Mouse (Mus musculus) left cerebral cortex, adult 18-20 months (tissue): ENCODE measurements at regions not wholly inside any gene's neighbourhood (a gene's known extent, or its start where the extent isn't known, plus 50 kb on each side); places are given as distances from the start of the nearest gene placed in this dataset.

ENCODE experiments used
- DNase-seq, 2 experiments: peaks; one replicate each; pipeline ENCODE4 v3.0.0; 2021 to 2022; ENCODE audit warnings: low spot score in 2 of 2, mixed read lengths in 1 of 2

DNA sequence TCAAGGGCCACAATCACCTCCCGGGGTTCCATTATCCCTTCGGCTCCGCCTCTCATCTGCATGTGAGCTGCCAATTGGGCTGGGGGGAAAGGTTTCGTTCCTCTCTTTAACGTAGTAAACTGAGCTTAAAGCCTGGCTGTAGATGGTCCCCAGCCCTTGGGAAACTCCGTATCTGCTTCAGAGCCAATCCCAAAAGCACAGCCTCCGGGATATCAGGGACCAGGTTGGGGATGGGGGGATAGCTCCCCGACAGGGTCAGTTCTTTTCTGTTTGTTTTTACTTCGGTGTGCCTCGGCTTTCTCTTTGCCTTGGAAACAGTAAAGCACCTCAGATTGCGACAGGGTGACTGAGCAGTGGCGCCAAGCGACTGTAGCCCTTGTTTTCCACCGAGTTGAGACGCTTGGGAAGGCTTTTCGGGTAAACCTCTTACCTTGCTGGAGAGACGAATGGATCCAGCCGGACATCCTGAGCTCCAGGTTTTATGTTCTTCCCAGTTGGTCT, 64.5 kb downstream of the Tfap2c start:
- DNase-seq: no peak

DNA sequence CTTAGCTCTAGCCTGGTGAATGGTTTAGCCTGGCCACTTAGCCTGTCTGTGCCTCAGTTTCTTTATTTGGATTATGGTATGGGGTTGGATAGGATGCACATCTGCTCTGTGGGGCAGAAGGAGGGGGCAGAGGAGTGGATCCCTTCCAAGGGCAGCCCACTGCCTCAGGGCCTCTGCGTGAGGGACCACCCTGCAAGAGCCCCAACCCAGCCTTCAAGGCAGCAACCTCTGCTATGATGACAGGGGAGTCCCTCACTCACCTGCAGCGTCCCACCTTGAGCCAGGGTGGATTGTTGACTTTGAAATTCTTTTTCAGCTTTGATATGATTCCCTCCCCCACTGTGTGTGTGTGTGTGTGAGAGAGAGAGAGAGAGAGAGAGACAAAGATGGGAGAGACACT, 65.8 kb downstream of the Tfap2c start:
- no peak for DNase-seq

DNA sequence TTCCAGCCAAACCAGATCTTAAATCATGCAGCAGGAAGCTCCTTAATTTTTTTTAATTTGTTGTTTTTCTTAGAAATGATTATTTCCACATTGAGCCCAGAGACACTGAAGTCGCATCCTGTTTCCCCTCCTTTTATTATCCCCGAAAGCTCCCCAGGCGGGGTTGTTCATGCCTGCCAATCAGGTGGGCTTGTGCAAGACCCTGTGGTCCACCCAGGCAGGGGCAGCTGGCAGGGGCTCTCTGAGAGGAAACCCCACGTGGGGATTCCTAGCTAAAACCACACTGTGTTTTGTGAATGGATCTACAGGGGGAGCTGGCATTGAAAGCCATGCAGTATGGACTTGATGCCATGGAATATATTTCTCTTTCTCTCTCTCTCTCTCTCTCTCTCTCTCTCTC, 66.2 kb downstream of the Tfap2c start:
- DNase-seq: no peak

DNA sequence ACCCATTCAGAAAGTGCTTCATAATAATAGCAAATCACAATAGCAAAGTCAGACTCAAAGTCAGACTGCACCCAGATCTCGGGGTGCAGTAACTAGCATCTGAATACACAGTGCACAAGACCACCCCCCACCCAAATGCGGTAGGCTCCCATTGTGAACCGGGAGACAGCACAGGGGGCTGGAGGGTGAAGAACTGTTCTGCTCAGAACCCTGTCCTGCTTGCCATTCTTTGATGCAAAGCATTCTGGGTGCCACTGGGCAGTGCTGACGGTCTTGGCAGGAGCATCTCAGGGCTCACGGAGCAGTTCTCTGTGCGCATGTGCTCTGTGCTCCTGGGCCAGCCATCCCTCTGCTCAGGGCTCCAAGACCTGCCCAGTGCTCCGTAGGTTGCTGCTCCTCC, 69.8 kb downstream of the Tfap2c start:
- DNase-seq: no peak

DNA sequence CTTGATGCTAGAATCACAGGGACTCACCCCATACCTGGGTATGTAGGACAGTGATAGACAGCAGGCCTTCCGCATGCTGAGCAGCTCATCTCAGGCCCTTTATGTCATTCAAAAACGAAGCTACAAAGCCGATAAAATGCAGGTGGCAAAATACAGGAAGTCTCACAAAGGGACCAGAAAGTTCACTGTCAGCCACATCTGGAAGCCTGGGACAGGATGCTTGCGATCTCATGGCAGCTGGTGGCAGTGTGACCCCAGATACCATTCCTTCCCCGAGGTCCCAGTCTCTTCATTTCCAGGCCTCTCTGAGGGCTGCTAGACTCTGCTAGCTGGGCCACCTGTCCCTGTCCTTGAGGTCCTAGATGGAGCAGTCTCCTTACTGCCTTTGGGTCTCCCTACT, 70.6 kb downstream of the Tfap2c start:
- DNase-seq: no peak

DNA sequence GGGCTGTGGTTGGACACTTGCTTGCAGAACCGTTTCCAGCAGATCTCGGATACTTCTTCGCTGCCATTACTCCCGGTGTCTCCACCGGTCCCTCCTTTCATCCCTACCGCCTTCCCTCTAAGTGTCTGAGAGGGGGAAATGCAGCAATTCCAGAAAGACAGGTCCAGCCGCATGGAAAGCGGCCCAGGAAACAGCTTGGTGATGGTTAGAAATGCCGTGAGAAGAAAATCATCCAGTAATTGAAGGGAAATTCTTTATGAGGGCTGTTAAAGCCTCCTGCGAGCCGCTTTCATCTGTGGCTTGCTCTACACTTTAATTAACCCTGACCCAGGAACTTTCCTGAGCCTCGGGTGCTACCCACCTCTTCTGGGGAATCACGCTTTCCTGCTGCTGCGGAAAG, 74.3 kb downstream of the Tfap2c start:
- no peak for DNase-seq

DNA sequence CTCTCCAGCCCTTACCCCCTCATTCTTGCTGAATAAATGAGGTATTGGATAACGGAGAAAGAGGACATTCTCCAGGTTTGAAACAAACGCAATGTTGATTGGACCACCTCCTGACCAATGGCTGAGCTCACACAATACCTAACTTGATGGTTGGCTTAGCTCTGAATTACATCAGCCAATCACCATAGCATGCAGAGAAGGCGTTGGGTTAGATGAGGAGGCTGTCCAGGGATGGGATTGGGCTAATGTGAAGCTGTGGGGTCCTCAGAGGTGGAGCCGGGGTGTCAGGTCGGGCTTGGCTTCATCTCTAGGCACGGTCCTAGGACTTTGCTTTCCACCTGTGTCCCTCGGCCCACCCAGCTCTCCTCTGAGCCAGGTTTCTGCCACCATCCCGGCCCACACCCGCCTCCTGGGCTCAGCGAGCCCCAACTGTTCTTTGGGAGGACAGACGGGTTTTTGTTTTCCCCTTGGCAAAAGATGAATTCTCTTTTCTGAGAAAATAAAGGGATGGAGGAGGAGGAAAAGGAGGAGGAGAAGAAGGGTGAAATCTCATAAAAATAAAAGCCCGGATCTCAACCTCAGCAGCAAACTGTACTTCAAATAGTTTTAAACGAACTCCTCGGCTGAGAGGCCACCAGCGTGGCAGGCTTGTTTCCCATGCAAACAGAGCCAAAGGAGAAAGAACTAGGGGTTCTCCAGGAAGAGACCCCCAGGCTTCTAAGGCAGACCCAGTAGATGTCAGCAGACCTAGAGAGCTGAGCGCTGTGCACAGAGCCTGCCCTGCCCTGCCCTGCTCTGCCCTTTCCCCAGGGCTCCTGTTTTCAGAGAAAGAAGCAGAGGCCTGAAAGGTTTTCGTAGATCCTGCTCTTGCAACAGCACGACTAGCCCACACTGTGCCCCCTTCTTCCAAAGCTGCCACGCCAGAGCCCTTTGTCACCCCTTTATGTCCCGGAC, 78.2 kb downstream of the Tfap2c start:
- no peak for DNase-seq

DNA sequence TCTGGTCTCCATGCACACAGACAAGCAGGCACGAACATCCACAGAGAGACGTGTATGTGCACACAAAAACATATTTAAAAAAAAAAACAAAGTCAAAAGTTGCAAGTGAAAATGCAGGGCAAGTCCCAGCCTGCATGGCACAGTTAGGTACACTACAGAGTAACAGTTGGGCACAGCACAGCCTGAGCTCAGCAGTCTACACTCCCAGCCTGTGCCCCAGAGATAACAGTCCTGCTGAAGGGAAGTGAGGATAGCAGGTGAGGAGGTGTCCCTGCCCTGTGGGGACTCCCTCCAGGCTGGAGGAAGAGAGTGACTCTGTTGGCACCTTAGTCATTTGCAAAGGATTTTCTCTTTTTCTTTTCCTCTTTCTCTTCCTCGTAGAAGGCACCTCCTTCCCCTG, 80.9 kb downstream of the Tfap2c start:
- no peak for DNase-seq

DNA sequence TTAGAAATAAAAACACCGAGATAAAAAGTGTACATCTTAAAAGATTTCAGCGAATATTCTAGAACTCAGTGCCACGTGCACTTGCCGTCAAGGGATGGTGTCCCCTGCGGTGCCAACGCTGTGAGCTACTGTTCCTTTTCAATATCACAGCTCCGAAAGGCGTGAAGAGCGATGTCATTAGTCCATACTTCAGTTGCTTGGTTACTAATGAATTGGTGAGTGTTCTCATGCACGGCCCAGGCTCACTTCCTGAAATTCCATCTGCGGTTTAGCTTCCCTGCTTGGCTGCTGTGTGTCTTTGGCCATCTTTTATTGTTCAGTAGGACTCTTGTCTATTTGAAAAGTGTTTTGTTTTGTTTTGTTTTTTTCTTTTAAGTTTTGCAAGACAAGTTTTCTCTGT, 93.2 kb downstream of the Tfap2c start:
- no peak for DNase-seq

DNA sequence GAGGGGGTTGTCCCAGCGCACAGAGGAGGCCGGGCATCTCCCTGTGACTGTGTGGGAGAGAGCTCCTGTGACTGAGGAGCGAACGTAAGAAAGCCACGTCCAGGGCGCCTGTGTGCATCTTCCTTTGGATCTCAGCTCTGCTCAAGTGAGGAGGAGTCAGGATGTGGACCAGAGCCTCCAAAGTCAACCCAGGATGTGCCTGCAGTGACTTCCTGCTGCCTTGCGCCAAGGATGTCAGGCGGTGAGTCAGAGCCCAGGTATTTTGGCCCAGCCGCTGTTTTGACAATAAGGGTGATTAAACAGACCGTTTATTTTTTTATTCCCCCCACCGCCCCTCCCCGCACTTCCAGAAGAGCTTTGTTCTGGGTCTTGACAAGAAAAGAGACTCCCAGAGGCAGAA, 94.5 kb downstream of the Tfap2c start:
- no peak for DNase-seq

DNA sequence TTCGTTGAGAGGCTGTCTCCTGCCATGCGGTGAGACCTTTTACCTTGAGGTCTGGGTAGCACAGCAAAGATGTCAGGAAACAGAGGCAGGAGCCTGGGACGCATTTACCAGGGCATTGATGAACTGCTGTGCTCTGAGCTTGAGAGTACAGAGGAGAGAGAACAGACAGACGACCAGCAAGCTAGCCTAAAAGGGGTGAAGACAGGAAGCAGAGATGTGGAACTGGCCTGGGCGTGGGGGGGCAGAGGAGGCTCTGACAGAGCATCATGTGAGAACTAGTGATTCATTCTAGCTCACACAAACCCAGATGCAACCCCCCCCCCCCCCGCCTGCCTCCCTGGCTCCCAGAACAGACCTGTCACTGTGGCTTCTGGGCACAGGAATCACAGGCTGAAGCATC, 95.1 kb downstream of the Tfap2c start:
- DNase-seq: no peak

DNA sequence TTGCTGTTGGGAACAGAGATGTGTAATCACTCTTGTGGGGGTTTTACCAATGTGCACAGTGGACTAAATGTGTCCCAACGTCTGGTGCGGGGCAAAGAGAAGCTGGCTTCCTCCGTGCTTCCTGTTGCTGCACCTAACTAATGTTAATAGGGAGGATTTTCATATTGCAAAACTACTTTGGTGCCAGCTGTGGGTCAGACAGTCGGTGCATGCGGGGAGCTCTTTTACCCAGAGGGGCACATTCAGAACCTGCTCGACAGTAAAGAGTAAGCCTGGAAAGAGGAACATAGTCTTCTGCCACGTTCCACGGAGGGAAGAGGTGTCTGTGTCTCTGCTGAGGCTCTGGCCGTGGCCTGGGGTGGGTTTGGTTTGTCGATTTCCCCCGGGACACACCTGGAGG, 98.7 kb downstream of the Tfap2c start:
- DNase-seq: no peak

DNA sequence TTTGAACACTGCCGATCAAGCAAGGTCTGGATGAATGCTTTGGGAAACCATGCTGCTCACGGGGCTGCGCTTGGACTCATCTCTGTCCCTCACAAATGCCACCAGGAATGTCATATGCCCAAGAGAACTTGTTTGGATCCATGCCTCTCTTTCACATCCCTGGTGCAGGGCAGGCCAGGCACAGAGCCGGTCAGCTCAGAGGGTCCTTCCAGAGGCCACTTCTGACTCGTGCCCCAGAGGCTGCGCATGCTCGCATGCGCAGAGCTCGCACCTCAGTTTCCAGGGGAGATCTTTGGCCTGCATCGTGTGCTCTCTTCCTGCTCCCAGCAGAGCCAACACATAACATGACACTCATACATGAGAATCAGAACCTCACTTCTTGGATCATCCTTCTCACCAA, 111.1 kb downstream of the Tfap2c start:
- no peak for DNase-seq

DNA sequence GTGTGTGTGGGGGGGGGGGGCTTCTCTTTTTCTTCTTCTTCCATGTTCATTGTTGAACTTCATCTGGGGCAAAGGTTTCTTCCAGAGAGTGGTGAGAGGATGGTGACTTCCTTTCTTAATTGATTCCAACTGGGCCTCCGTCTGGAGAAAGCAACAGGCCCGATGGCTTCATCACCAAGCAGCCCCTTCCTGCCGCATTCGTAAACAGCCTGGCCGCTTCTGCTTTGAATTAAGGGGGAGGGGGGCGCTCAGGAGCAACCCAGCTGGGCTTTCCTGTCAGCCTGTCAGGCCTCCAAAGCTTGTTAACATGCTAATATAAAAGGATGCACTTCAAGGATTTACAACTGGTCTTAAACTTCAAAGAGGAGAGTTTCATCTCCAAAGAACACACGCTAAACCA, 111.5 kb downstream of the Tfap2c start:
- no peak for DNase-seq

DNA sequence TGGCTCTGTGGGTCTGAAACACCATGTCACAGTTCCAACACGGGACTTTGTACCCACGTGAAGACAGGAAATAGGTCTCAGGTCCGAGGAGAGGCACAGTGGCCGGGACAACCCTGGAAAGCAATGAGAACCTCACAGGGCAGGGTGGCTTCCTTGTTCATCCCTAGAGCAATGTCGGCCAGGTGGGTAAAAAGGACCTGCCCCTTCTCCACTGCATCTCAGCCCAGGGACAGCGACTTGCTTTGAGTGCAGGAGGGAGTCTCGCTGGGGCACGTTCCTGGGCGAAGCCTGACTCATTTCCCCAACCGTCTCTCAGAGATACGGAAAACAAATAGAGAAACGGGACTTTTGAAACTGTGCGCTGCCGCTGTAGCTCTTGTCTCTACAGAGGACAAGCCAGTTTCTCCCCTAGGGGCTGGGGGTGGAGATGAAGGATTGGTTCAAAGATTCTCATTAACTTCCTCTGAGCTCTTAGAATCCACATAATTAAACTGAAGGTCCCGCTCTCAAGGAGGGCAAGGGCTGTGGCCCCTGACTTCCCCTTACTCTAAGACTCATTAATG, 112.1 kb downstream of the Tfap2c start:
- no peak for DNase-seq

DNA sequence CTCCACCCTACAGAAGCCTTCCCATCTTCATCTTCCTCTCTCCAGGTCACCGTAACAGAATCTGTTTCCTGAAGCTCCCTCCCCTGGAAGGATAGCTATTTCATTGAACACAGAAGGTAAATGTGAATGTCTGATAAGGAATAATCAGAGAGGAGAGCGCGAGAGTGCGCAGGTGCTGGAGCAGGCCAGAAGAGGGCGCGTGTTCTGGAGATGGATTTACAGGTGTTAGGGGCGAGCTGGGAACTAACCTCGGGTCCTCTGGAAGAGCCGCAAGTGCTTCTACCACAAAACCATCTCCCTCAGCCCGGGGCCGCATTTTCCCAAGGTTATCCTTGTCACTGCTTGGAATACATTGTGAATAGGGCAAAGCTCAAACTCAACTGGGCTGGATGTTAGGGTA, 112.8 kb downstream of the Tfap2c start:
- DNase-seq: no peak

DNA sequence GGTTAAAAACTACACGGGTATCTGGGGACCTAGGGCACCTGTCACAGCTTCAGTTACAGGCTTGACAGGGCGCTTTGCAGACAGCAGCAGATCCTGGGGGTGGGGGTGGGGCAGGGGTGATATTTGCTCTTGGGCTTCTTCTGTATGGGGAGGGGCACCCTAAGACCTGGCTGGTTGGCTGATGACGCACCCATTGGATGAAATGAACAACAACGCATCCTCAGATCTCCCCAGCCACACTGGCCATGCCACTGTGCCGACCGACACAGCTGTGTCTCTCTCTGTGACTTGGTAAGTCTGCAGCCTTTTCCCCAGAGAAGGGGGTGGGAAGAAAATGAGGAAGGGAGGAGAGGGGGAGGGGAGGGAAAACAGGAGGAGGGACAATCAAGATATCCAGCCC, 114.3 kb downstream of the Tfap2c start:
- DNase-seq: no peak

DNA sequence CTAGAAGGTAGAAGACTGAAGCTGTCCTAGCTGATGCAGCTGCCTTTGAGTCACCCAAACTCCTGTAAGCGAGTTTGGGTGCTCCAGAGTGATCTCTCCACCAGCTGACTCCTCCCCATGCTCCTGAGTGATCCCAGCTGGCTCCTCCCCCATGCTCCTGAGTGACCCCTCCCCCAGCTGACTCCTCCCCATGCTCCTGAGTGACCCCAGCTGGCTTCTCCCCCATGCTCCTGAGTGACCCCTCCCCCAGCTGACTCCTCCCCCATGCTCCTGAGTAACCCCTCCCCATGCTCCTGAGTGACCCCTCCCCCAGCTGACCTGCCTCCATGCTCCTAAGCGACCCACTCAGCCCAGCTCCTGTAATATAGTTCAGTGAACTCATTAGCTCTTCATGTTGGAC, 123.7 kb downstream of the Tfap2c start:
- no peak for DNase-seq

DNA sequence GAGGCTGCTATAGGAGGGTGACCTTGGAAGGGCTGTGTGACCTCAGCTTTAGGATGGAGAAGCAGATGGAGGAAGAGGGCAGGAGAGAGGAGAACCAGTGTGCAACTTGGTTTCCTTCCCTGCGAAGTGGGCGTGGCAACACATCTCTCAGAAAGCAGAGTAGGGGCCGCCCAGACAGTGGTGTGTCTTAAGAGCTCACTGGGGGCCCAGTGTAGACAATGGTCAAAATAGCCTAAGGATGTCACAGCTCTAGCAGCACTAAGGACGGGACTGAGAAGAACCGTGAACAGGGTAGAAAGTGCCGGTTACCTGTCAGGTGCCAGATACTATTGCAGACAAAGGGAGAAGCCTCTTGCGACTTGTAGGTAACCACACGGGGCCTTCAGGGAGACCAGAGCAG, 125.2 kb downstream of the Tfap2c start:
- DNase-seq: no peak

DNA sequence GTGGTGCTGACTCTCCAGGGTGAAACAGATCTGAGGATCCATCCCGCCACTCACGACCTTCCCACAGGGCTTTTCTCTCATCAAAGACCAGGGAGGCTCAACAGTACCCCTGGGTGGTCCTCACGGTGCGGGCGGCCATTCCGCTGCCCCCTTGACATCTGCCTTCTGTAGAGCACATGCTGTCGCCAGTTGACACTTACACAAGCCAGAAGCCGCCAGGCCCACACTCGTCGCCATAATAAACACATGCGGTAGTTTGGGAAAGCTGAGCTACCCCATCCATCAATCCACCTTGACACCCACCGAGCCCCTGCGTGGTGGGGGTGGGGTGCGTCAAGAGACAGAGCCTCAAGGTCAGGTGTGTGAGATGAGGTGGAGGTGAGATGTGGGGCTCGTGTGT, 125.7 kb downstream of the Tfap2c start:
- no peak for DNase-seq

DNA sequence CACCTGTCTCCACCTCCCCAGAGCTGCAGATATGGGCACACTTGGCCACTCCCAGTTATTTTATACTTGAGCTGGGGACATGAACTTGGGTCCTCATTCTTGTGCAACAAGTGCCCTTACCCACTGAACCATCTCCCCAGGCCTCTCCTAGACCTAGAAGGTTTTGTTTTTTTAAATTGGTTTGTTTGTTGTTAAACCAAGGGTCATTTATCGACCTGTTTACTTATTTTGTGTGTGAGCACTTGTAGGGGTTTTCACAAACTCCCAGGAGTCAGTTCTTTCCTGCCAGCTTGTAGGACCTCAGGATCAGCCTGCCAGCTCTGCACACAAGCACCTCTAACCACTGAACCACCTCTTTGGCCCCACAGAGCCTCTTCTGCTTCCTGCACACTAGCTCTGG, 140.8 kb downstream of the Tfap2c start:
- DNase-seq: no peak

DNA sequence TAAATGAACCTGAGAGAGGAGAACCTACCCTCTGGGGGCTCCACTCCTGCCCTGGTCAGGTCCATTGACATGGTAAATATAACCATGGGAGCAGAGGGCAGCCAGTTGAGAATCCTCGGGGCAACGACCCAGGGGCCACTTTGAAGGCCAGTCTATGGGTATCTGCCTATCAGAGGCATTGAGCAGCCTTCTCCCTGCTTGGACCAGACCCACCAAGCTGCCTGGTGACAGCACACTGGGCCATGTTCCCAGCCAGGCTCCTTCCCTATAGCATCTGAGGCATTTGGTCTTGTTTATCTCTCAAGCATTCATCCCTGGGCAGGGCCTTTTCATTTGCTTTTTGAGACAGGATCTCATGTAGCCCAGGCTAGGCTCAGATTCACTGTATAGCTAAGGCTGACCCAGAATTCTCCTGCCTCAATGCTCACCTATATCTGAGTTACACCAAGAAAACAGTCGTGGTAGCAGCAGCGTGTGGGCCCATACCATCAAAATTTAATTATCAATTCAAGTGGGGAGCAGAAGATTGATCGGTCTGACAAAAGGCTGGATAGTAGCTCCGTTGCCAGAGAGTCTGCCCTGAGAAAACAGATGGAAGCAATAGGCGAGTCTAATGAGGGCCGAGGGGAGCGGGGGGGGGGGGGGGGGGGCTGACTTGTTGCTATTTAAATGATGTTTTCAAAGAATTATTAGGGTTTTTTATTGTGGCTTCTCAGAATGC, 141.7 kb downstream of the Tfap2c start:
- no peak for DNase-seq
